Mouse (Mus musculus): ENCODE measurements around the gene Parl. TPM values are rescaled to one million over a fixed set of nuclear protein-coding genes. Genes with fewer than 3 reads are reported as not detected.

The Parl gene
- polyA plus RNA-seq, 1 experiment from 2014 or later = 93.7 TPM

- Histone ChIP-seq H3K9ac (ENCODE audit: low read length) (no peak overlapping the region), H3K9me3 (ENCODE audit: control insufficient read depth, low read length) (no peaks in the 10 kb centered on the region), H3K27ac (ENCODE audit: low read depth) (no peak overlapping the region), H3K4me2 (ENCODE audit: low read length) (no peak overlapping the region), H3K27me3 (replicated peaks; ENCODE audit: control insufficient read depth, insufficient read depth, low read length) (no peaks in the 10 kb centered on the region), H3K36me3 (ENCODE audit: control insufficient read depth, insufficient read depth, low read length) (no peaks in the 10 kb centered on the region), H3K4me3 (ENCODE audit: low read depth, low read length) (no peak overlapping the region), H3K4me1 (replicated peaks; ENCODE audit: control insufficient read depth, insufficient read depth, low read length) (no peaks in the 10 kb centered on the region)
- no peak for ATAC-seq (replicated peaks; ENCODE audit: low FRiP score, low TSS enrichment, low read depth)
- DNase-seq (ENCODE audit: low spot score) = no peak
- WGBS = 87% methylated on average over 9 of the region's 9 CpGs
Measured at GRCm38 (mm10) chr16:20248442-20249174, 53.6 kb downstream of the Parl start.

- Histone ChIP-seq H3K27ac (ENCODE audit: low read depth) (no peak overlapping the region), H3K9me3 (ENCODE audit: control insufficient read depth, low read length) (no peaks in the 10 kb centered on the region), H3K4me1 (replicated peaks; ENCODE audit: control insufficient read depth, insufficient read depth, low read length) (no peaks in the 10 kb centered on the region), H3K36me3 (ENCODE audit: control insufficient read depth, insufficient read depth, low read length) (no peaks in the 10 kb centered on the region), H3K4me3 (ENCODE audit: low read depth, low read length) (no peak overlapping the region), H3K9ac (ENCODE audit: low read length) (no peak overlapping the region), H3K27me3 (replicated peaks; ENCODE audit: control insufficient read depth, insufficient read depth, low read length) (no peaks in the 10 kb centered on the region), H3K4me2 (ENCODE audit: low read length) (no peak overlapping the region)
- ATAC-seq (replicated peaks; ENCODE audit: low FRiP score, low TSS enrichment, low read depth) = no peak
- no peak for DNase-seq (ENCODE audit: low spot score)
Measured at GRCm38 (mm10) chr16:20247103-20247502, 55.1 kb downstream of the Parl start.

GRCm38 (mm10) chr16:20240468-20241414 is 61.4 kb downstream of the Parl start, which contains the start of gene Map6d1:
Map6d1 (minus strand) TSS chr16:20241358.
- Histone ChIP-seq H3K9ac (ENCODE audit: low read length) (peak within 1 kb of the TSS; percentile 69), H3K36me3 (ENCODE audit: control insufficient read depth, insufficient read depth, low read length) (no peaks in the 10 kb centered on the region), H3K27me3 (replicated peaks; ENCODE audit: control insufficient read depth, insufficient read depth, low read length) (0 out of 2 replicates have a peak, but pooled peaks cover 3% of the 10 kb centered on the region), H3K9me3 (ENCODE audit: control insufficient read depth, low read length) (no peaks in the 10 kb centered on the region), H3K4me2 (ENCODE audit: low read length) (peak within 1 kb of the TSS; percentile 75), H3K4me3 (ENCODE audit: low read depth, low read length) (peak within 1 kb of the TSS; percentile 74), H3K4me1 (replicated peaks; ENCODE audit: control insufficient read depth, insufficient read depth, low read length) (no peaks in the 10 kb centered on the region), H3K27ac (ENCODE audit: low read depth) (no peak within 1 kb of the TSS)
- DNase-seq (ENCODE audit: low spot score) = peak; percentile 80
- under 1% methylated on average over 81 of the region's 90 CpGs for WGBS
- ATAC-seq (replicated peaks; ENCODE audit: low FRiP score, low TSS enrichment, low read depth) = peak; percentile 71

- WGBS = 81% methylated on average over 4 of the region's 4 CpGs
- peaks cover 4% of the 10 kb centered on the region for H3K36me3 ChIP-seq (ENCODE audit: control insufficient read depth, insufficient read depth, low read length)
- H3K27me3 ChIP-seq (replicated peaks; ENCODE audit: control insufficient read depth, insufficient read depth, low read length) = 0 out of 2 replicates have a peak, but pooled peaks cover 3% of the 10 kb centered on the region
- ATAC-seq (replicated peaks; ENCODE audit: low FRiP score, low TSS enrichment, low read depth) = no peak
- H3K4me1 ChIP-seq (replicated peaks; ENCODE audit: control insufficient read depth, insufficient read depth, low read length) = no peaks in the 10 kb centered on the region
- no peaks in the 10 kb centered on the region for H3K9me3 ChIP-seq (ENCODE audit: control insufficient read depth, low read length)
- DNase-seq (ENCODE audit: low spot score) = peak; percentile 33
- H3K9ac ChIP-seq (ENCODE audit: low read length) = no peak overlapping the region
- no peak overlapping the region for H3K4me2 ChIP-seq (ENCODE audit: low read length)
- H3K27ac ChIP-seq (ENCODE audit: low read depth) = no peak overlapping the region
- H3K4me3 ChIP-seq (ENCODE audit: low read depth, low read length) = no peak overlapping the region
Measured at GRCm38 (mm10) chr16:20238646-20239045, 63.5 kb downstream of the Parl start.

GRCm38 (mm10) chr16:20237426-20237825 is 64.8 kb downstream of the Parl start:
- ATAC-seq (replicated peaks; ENCODE audit: low FRiP score, low TSS enrichment, low read depth) = no peak

GRCm38 (mm10) chr16:20234406-20234805 is 67.8 kb downstream of the Parl start:
- H3K36me3 ChIP-seq (ENCODE audit: control insufficient read depth, insufficient read depth, low read length) = peaks cover 36% of the 10 kb centered on the region
- H3K9me3 ChIP-seq (ENCODE audit: control insufficient read depth, low read length) = no peaks in the 10 kb centered on the region
- no peak overlapping the region for H3K4me2 ChIP-seq (ENCODE audit: low read length)
- H3K27me3 ChIP-seq (replicated peaks; ENCODE audit: control insufficient read depth, insufficient read depth, low read length) = no peaks in the 10 kb centered on the region
- H3K4me1 ChIP-seq (replicated peaks; ENCODE audit: control insufficient read depth, insufficient read depth, low read length) = no peaks in the 10 kb centered on the region
- DNase-seq (ENCODE audit: low spot score) (no peak), ATAC-seq (replicated peaks; ENCODE audit: low FRiP score, low TSS enrichment, low read depth) (no peak)
- WGBS = 53% methylated on average over 4 of the region's 4 CpGs
- H3K27ac ChIP-seq (ENCODE audit: low read depth) = no peak overlapping the region
- H3K9ac ChIP-seq (ENCODE audit: low read length) = no peak overlapping the region
- no peak overlapping the region for H3K4me3 ChIP-seq (ENCODE audit: low read depth, low read length)

More at GRCm38 (mm10) chr16:20237426-20237825, 64.8 kb downstream of the Parl start:
- H3K4me3 ChIP-seq (ENCODE audit: low read depth, low read length) = no peak overlapping the region
- no peak overlapping the region for H3K27ac ChIP-seq (ENCODE audit: low read depth)
- H3K36me3 ChIP-seq (ENCODE audit: control insufficient read depth, insufficient read depth, low read length) = peaks cover 8% of the 10 kb centered on the region
- H3K9me3 ChIP-seq (ENCODE audit: control insufficient read depth, low read length) = no peaks in the 10 kb centered on the region
- WGBS = 72% methylated on average over 4 of the region's 4 CpGs
- 0 out of 2 replicates have a peak, but pooled peaks cover 3% of the 10 kb centered on the region for H3K27me3 ChIP-seq (replicated peaks; ENCODE audit: control insufficient read depth, insufficient read depth, low read length)
- no peaks in the 10 kb centered on the region for H3K4me1 ChIP-seq (replicated peaks; ENCODE audit: control insufficient read depth, insufficient read depth, low read length)
- H3K4me2 ChIP-seq (ENCODE audit: low read length) = no peak overlapping the region
- no peak overlapping the region for H3K9ac ChIP-seq (ENCODE audit: low read length)
- no peak for DNase-seq (ENCODE audit: low spot score)

Other genes with a start within 250 kb of the Parl start
- 22.0 and 27.8 TPM in 2 replicates for gene Klhl24, start 204.8 kb downstream of the Parl start, polyA plus RNA-seq (2014; fragmentation: Nextera tagmentation; extraction: Ambion mirVana)
- 37.5 and 40.5 TPM in 2 replicates for gene Yeats2, start 161.3 kb downstream of the Parl start, polyA plus RNA-seq (2014; fragmentation: Nextera tagmentation; extraction: Ambion mirVana)
- gene Map6d1, start 61.0 kb downstream of the Parl start, polyA plus RNA-seq (2014; fragmentation: Nextera tagmentation; extraction: Ambion mirVana) = 0.51 and 0.87 TPM in 2 replicates
- not detected in 2 replicates for gene Cyp2ab1, start 23.0 kb upstream of the Parl start, polyA plus RNA-seq (2014; fragmentation: Nextera tagmentation; extraction: Ambion mirVana)
- 59.0 and 62.8 TPM in 2 replicates for gene Abcc5, start 124.0 kb upstream of the Parl start, polyA plus RNA-seq (2014; fragmentation: Nextera tagmentation; extraction: Ambion mirVana)
- 98.9 and 99.8 TPM in 2 replicates for gene Eif2b5, start 196.4 kb upstream of the Parl start, polyA plus RNA-seq (2014; fragmentation: Nextera tagmentation; extraction: Ambion mirVana)
- 24.6 and 26.1 TPM in 2 replicates for gene Dvl3, start 214.6 kb upstream of the Parl start, polyA plus RNA-seq (2014; fragmentation: Nextera tagmentation; extraction: Ambion mirVana)
- gene Ap2m1, start 233.1 kb upstream of the Parl start, polyA plus RNA-seq (2014; fragmentation: Nextera tagmentation; extraction: Ambion mirVana) = 630 and 682 TPM in 2 replicates
- gene Abcf3, start 246.2 kb upstream of the Parl start, polyA plus RNA-seq (2014; fragmentation: Nextera tagmentation; extraction: Ambion mirVana) = 47.9 and 55.5 TPM in 2 replicates